Mouse (Mus musculus): ENCODE data around the gene Kdm6b.

Gene Kdm6b

GRCm38 (mm10) chr11:69386758-69387157 lies 26.7 kb downstream of the Kdm6b start:
- DNase-seq: no peak

DNA sequence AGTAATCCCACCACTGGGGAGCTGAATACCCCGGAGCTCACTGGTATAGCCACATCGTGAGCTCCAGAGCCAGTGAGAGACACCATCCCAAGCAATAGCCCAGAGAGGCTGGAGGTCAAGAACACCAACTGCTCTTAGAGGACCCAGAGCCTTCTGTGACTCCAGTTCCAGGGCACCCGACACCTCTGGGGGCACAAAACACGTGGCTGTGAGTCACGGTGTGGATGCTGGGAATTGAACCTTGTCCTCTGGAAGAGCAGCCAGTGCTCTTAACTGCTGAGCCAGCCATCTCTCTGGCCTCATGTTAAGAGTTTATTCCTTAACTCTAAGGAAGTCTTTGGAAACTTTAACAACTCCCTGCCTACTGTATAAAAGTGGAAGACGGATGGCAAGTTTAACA lies 28.5 kb downstream of the Kdm6b start:
- DNase-seq: peak; percentile 94

GRCm38 (mm10) chr11:69382478-69383105 lies 30.9 kb downstream of the Kdm6b start:
- no peak for DNase-seq

DNA sequence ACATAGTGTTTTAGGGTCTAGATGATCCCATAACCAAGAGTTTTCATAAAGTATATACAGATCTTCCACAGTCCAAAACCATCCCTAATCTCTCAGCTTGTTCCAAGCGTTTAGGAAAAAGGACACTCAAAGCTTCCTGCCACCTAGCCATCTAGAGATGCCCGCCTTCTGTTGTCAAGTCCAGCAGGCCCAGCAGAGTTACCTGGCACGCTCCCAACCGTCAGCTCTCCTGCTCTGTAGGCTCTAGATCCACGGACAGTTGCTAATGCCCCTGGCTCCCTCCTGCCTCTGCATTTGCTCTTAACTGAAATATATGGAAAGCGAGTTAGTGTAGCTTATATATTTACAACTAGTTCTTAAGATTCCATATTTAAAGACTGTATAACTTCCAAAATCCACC lies 32.1 kb downstream of the Kdm6b start:
- no peak for DNase-seq

- DNase-seq: no peak
Measured at GRCm38 (mm10) chr11:69379600-69379999, 33.9 kb downstream of the Kdm6b start.

- DNase-seq: peak; percentile 90
Measured at GRCm38 (mm10) chr11:69377766-69378165, 35.7 kb downstream of the Kdm6b start.

GRCm38 (mm10) chr11:69375646-69376045 lies 37.8 kb downstream of the Kdm6b start:
- DNase-seq: no peak

GRCm38 (mm10) chr11:69373223-69373965 lies 40.1 kb downstream of the Kdm6b start:
- no peak for DNase-seq

GRCm38 (mm10) chr11:69372780-69373170 lies 40.7 kb downstream of the Kdm6b start:
- no peak for DNase-seq

- peak; percentile 51 for DNase-seq
Measured at GRCm38 (mm10) chr11:69372056-69372779, 41.3 kb downstream of the Kdm6b start.

GRCm38 (mm10) chr11:69371601-69372000 lies 41.9 kb downstream of the Kdm6b start:
- DNase-seq: no peak

DNA sequence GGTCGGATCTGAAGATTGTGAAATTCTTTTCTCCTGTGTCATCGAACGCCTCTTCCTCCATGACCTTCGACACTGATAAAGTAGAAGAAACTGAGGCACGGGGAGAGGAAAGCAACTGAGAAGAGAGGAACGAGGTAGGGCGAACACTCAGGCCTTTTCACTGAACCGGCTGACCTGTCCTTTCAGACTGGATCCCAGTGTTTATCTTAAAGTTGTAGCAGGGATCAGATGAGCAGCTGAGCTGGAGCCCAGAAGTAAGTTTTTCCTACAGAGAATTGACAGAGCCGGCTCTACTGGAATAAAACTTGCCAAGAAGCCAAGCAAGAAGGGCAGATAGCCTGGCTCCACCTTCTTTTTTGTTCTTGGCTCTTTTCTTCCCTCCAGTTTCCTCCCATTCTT lies 42.7 kb downstream of the Kdm6b start:
- DNase-seq: no peak

GRCm38 (mm10) chr11:69369990-69370816 lies 43.3 kb downstream of the Kdm6b start:
- DNase-seq: no peak

DNA sequence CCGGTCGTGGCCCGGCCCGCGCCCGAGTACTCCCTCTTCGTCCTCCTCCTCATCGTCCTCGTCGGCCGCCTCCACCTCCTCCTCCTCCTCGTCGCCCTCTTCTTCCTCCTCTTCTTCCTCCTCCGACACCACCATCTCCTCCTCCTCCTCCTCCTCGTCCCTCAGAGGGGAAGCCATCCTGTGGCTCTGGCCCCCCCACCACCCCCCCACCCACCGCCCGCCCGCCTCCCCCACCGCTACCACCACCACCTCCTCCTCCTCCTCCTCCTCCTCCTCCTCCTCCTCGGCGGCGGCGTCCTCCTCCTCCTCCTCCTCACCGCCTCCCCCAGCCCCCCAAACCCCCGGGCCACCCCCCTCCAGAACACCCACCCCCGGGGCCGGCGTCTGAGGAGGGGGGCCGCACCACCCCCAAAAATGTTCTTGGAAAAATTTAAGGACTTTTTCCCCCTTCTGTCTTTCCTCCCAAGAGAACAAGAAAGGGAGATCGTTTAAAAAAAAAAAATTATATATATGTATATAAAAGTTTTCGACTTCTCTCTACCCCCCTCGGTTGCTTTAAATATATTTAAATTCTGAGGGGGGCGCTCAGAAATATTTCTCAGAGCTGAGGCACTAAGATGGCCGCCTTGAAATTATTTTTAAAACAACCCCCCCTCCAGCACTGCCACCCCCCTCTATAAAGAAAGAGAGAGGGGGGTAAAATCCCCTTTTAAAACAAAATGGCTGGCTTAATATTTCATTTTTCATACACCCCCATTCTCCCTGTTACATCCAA lies 44.1 kb downstream of the Kdm6b start, which contains the start of gene Chd3:
Chd3 (minus strand) TSS at position 192 of the 775 bp plus-strand sequence.
- no peak for DNase-seq

DNA sequence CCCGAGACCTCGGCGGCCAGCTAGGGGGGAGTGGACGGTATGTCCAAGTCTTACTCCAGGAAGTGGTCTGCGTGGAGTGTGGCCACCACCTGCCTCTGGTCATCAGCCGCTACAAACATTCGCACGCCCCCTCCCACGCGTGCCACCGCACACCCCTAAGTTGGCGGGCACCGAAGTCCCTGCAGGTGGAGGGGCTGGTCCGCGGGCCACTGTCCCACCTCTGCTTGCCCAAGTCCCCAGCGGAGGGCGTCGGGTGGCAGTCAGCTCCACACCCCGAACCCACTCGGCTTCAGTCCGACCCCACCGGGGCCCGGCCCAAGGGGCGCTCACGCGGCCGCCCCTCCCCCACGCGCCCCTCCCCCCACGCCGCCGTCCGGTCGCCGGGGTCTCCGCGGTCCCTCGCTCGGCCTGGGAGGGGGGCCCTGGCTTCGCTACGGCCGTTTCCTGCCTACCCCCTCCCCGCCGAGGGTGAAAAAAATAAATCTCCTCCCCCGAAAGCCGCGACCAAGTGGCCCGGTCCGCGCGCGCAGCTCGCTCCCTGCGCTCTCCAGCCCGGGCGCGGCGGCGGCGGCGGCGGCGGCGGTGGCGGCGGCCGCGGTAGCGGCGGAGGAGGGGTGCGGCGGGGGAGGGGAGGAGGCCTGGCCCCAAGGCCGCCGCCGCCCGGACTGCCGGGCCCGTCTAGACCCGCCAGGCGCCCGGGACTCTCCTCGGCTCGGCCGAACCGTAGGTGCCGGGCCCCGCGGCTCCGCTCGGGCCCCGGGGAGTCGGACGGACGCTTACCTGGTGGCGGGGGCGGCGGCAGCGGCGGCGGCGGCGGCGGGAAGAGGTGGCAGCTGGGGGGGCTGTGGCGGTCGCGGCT lies 44.9 kb downstream of the Kdm6b start:
- peak; percentile 38 for DNase-seq

GRCm38 (mm10) chr11:69367616-69368355 lies 45.7 kb downstream of the Kdm6b start:
- peak; percentile 63 for DNase-seq

DNA sequence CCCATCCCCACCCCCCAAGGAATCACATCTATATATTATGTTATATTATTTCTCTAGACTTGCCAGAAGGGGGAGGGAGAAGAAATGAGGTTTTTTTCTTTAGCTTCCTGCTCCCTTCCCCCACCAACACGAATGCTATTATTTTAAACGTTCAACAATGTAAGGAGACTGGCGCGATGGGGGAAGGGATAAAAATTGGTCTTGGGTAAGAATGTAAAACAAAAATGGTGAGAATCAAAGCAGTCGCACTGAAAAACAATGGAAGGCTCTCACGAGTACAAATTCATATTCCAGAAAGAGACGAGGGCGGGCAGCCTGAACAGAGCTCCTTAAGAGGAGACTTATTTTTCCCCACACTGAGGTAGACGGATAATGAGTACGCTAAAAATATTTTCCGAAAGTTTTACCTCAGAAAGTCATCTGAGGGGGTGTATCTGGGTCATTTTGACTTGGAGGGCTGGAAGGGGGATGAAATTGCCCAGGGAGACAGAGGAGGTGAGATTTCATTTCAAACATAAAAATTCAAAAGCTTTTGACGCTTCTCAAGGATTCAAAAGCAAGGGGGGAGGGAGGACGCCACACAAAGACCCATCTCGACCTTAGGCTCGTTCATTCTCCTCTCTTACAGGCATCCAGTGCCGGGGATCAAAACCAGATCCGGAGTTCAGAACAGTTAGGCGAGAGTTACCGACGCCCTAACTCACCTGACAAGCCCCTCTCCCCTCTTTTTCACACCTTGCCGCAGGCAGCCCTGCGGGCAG lies 46.4 kb downstream of the Kdm6b start:
- DNase-seq: peak; percentile 64

DNA sequence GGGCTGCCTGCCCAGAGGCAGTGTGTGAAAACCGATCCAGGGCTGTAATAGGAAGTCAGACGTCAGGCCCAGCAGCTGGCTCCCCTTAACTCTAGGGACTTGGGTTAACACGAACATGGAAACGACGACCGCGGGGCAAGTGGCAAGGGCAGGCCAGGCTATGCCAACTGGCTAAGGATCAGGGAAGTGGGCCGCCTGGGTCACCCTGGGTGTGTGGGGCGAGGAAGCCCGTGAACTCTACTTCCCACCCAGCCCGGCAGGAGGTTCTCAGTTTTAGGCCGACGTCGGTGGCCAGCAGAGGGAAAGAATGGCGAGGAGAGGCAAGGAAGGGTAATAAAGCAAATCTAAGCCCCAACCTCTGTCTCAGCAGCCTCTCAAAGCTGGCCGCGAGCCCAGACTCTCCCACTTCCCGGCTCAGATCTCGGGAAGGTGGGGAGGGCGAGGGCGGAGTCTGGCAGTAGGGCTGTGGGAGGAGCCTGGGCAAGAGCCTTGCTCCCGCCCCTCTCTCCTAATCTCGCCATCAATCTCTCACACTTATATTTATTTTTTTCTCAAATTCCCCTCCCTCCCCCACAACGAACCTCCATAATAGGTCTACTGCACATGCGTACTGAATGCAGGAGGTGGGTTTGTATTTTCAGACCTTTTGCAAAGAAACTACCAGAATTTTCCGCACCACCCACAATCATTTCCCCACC lies 47.2 kb downstream of the Kdm6b start:
- peak; percentile 98 for DNase-seq

DNA sequence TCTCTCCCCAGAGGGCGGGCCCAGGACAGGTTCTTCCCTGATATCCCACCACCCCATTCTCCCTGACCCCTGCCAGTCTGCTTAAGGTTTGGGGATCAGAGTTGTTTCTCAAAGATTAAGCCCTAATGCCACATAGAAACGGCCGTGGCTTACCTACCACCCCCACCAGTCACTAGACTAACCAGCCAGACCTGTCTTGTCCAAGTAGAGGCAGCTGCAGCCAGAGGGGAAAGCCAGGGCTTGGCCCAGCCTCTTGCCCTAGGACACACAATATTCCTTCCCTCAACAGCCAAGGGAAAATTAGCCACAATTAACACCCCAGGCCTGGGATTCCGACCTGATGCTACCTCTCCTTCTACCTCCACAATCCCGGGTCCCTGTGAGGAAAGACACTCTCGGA lies 47.8 kb downstream of the Kdm6b start:
- DNase-seq: no peak

Measured in kidney, adult 9 months (tissue).